Mouse (Mus musculus) heart, adult 8-10 months (tissue): ENCODE data around the gene Cpeb3. TPM values are rescaled to one million over a fixed set of nuclear protein-coding genes. Genes with fewer than 3 reads are reported as not detected.
"Not testable (repeated sequence)": the region's sequence is repeated elsewhere in the genome, so short reads cannot be mapped to it uniquely, and the experiment has no call there.

Experiments used
- DNase-seq: peaks from one replicate; pipeline ENCODE4 v3.0.0; 2022; ENCODE audit warnings: low spot score
- total RNA-seq, 4 experiments: library from RNA; stranded (reverse); gene quantifications; 2 replicates each; pipeline ENCODE4 v1.2.4; 2022

Cpeb3 gene
- 100 to 1,000 TPM in 1 of 4 experiments, 10 to 100 TPM in 3; 77.7 to 103 (median 89.0) TPM for total RNA-seq

DNA sequence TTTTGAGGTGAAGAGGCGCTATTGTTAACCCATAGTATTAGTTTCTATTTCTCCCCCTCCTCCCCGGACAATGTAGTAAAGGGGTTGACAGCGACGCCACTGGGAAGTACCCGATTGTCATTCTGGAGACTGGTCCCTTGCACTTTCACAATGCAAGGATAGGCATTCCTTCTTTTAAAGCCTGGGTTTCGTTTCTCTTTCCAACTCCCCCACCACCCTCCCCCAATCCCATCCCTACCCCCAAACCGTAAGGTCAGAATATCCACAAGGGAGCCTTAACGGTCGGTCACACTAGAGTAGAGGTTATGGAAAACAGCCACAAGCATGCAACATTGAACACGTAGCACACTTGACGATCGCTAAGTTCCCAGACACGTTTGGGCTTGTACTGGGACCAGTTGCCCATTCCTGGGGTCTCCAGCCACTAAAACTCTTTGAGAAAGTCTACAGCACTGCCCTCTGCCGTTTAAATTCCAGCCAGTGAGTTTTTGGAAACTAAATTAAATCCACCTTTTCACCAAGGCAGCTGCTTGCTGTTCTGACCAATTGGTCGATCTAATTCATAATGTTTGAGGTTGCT is at the start of gene Cpeb3:
TSS of gene Cpeb3 (minus strand) at position 426 of the 580 bp plus-strand sequence.
- peak; percentile 30 for DNase-seq

DNA sequence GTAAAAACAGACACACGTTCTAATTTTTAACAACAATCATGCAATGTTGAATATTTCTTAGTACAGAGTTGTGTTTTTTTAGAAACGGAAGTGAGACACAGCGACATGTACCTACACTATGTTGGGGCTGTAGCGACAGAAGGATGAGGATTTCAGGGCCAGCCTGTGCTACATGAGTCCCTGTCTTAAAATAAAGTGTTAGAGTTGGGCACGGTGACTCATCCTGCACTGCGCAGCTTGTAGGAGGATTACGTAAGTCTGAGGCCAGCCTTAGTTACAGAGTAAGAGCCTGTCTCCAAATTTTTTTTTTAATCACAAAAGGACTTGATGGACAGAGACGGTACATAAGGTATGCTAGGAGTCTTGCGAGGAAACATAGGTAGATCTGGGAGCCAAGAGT is 46.9 kb upstream of the Cpeb3 start:
- no peak for DNase-seq

DNA sequence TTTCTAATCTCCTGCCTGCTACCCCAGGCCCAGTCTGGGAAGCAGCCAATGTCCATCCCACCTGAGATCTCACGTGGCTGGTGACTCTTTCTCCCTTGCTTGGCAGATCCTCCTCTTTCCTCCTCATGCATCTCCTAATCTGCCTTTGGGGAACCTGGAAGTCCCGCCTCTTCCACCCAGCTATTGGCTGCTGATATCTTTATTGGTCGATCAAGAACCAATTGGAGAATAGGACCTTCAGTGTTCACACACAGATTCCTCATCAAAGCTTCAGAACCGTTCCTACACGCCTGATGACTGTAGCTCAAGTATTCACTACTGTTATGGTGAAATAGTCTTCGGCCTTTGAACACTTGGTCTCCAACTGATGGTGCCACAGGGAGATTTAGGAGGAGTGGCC is 43.7 kb upstream of the Cpeb3 start:
- DNase-seq = no peak

DNA sequence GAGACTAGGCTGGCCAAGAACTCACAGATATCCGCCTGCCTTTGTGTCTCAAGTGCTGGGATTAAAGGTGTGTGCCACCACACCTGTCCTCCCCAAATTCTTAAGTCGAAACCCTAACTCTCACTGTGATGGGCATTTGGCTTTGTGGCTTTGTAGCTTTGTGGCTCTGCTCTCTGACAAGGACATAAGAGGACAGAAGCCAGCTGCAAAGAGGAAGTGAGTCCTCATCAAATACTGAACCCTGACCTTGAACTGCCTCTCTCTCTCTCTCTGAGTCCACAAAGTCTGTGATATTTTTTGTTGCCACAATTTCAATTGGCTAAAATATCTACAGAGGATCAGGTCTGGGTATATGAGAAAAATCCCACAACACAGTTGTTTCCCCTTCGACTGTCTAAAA is 39.8 kb upstream of the Cpeb3 start:
- no peak for DNase-seq

DNA sequence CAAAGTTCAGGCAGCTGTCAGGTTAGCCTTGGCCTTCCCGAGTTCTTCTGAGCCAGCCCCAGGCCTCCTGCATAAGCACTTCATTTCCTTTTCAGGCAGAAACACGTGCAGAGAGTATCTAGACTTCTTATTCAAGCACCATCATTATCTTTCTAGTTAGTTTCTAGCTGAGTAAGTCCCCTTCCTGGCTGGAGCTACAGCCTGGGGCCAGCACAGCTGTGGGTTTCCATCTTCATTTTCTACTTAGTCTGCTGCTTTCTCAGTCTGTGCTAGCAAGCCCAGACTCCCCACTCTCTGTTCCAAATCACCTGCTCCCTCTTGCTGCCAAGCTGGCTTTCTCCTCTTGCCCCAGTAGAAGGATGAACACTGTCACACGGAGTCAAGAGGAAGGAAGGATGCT is 38.5 kb upstream of the Cpeb3 start:
- DNase-seq = no peak

DNA sequence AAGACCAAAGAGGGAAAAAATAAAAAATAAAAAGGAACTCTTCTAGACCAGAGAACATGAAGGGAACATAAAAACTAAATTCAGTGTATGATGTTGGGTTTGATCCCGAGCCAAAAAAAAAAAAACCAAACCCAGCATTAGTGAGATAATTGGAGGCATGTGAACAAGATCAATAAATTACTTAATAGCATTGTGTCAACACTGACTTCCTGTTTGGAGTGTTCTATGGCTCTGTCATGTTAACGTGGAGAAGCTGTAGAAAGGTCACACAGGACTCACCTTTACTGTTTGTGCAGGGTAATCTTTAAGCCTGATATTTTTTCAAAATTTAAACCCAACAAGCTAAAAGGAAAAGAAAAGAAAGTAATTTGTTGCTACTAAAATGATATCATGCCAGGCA is 34.3 kb upstream of the Cpeb3 start:
- no peak for DNase-seq

DNA sequence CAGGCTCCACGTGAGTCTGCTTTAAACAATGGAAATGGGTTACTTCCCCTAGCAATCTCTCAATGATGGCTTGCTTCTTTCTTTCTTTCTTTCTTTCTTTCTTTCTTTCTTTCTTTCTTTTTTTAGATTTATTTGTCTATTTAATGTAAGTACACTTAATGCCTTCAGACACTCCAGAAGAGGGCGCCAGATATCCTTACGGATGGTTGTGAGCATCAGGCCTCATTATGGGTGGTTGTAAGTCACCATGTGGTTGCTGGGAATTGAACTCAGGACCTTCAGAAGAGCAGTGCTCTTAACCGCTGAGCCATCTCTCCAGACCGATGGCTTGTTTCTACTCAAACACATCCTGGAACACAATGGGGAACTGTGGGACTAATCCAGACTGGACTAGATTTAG is 32.8 kb upstream of the Cpeb3 start:
- no peak for DNase-seq

DNA sequence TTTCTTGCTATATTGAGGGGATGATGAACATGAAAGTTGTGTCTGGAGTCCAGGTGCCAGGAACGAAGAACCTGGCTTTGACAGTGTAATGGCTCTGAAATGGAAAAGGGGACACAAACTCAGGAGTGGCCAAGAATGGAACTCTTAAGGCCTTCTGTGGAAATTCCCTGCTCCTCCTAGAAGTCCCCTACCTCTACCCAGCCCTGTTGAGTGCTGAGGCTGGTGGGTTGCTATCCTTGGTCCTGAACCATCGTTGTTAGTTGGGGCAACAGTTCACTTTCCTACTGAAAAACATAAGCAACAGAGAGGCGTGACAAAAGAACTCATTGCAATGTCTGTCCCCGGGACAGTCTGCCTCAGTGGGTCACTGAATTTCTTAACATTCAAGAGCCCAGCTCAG is 30.7 kb upstream of the Cpeb3 start:
- DNase-seq = no peak

DNA sequence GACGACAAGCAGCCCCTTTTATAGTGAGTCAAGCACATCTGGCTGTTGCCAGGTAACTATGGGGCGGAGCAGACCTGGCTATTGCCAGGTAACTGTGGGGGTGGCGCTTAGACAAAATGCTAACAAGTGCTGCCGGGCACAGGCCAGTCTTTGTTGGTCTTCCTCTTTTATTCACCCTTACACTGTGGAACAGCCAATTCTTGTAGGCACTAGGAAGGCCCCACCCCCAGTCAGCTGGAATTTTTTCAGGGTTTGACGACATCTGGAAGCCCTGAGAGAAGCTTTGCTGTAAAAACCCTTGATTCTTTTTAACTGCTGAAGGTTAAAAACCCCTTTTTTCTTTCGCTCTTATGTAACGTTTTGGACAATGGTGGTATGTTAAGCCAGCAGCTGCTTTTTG is 30.2 kb upstream of the Cpeb3 start:
- DNase-seq = no peak

DNA sequence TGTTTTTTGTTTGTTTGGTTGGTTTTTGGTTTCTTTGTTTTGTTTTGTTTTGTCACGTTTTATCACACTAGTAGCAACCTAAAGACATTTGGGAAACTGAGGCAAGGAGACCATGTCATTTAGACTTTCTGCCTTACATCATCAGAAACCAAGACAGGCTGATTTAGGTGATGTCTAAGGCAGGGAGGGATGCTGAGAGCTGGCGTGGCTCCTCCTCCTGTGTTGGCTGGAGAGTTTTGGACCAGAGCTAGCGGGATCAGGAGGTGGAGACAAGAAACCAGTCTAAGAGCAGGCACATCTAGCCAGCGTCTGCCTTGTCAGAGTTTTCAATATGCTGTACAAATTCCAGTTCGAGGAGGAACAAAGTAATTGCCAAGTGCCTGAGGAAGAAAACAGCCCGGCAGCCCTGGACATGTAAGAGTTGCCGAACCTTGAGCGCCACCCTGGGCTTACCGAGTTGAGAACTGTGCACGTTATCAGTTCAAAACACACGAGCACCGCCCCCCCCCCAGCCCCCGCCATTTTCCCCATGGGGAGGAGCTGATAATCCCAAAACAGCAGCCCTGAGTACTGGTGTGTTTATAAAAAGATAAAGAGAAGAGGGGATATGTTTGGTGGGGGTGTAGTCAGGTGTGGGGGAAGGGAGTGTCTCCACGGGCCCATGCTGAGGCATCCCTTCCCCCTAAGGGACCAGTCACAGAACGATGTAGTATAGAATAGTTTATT is 29.5 kb upstream of the Cpeb3 start:
- no peak for DNase-seq

DNA sequence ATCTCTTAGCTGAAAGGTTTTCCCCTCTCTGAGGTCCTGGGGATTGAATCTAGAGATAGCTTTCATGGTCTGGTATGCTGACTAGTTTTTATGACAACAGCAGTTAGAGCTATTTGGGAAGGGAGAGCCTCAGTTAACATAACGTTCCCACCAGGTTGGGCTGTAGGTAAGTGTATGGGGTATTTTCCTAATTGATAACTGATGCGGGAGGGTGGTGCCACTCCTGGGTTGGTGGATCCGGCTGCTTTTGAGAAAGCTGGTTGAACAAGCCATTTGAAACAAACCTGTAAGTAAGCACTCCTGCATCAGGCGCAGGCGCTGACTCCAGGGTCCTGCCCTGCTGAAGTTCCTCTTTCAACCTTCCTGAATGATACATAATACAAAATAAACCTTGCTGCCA is 28.9 kb upstream of the Cpeb3 start:
- DNase-seq = no peak

DNA sequence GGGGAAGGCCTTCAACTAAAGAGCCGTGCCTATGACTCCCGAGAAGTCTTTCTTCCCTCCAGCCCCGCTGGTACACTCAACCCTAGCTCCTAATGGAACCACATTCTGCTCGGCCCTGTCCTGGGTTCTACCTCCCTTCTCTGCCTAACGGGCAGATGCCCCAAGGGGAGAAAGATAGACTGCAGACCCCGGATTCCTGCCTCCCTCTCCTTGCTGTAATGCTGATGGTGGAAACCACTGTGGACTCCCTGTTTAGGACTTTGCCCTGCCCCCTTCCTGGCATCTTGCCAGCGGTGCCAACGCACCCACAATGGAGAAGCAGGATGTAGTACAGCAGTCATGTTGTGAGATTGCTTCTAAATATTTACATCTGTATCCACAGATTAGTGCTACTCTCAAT is 27.4 kb upstream of the Cpeb3 start:
- no peak for DNase-seq

DNA sequence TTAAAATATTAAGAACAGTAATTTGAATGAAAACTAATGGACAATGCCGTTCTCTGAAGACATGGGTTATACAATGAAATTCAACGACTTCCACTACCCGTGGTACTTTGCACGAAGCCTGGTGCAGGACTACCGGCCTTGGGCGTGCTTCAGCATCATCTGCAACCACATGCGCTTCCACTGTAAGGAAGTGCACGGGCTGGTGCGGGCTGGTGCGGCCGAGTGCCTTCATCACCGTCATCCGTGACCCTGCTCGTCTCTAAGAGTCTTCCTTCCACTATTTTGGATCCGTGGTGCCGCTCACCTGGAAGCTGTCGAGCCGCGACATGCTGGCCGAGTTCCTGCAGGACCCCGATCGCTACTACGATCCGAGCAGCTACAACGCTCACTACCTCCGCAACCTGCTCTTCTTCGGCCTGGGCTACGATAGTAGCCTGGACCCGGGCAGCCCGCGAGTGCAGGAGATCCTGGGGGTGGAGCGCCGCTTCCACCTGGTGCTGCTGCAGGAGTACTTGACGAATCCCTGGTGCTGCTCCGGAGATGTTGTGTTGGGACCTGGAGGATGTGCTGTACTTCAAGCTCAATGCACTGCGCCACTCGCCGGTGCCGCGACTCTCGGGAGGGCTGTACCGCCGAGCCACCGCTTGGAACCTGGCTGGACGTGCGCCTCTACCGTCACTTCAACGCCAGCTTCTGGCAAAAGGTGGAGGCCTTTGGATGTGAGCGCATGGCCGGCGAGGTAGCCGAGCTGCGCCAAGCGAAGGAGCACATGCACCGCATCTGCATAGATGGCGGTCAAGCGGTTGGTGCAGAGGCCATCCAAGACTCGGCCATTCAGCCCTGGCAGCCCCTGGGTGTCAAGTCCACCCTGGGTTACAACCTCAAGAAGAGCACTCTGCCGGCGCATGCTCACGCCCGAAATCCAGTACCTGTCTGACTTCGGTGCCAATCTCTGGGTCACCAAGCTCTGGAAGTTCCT is 25.4 kb upstream of the Cpeb3 start:
- DNase-seq = no peak

DNA sequence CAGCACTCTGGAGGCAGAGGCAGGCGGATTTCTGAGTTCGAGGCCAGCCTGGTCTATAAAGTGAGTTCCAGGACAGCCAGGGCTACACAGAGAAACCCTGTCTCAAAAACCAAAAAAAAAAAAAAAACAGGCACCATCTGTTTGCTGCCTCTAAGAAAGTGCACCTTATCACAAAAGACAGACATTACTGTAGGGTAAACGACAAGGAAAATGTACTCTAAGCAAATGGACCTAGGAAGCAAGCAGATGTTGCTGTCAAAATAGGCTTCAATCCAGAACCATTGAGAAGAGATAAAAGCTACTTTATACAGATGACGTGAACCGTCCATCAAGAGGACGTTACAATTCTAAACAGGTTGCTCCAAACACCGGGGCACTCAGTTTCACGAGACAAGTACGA is 24.2 kb upstream of the Cpeb3 start:
- not testable (repeated sequence) for DNase-seq

DNA sequence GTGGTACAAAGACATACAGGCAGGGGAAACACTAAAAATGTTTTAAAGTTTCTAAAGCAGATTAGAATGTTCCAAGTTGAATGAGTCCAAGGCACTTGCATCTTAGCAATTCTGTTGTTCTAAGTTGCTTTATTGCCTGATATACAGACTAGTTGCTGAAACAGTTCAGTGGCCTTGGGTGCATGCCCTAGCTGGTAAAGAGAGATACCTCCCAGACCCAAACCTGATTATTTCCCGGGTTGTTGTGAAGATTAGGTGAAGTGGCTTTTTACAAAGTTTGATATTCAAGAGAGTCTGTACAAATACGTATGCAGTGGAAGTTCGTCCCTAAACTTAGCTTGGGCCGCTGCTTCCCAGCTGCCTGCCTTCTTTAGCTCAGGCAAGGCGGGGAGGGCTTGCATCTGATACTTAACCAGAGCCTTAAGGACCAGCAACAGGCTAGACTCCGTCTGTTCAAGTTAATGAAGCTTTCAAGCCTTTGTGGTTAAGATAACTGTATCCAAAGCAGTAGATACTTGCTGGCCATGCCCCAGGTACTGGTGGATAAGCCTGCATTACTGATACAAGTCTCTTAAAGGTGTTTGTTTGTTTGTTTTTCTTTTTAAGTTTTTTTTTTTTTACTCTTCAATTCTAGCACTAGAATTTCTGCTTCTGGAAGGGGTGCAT is 16.9 kb upstream of the Cpeb3 start:
- DNase-seq = no peak

DNA sequence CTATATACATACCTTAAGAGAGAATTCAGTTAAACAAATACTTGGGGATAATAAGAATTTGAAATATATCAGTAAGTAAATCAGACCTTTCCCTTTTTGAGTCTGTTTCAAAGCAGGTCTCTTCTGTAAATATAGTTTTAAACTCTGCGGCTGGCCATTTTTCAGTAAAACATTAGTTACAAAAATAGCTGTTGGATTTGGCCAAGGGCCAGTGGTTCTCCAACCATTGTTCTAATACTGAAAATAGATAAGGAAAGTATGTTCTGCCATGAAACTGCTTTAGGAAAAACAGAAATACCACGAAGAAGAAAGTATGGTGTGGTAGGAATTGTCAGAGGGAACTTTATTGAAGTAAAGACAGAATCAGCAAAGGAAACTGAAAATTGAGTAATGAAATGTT is 6.3 kb upstream of the Cpeb3 start:
- DNase-seq = peak; percentile 45

DNA sequence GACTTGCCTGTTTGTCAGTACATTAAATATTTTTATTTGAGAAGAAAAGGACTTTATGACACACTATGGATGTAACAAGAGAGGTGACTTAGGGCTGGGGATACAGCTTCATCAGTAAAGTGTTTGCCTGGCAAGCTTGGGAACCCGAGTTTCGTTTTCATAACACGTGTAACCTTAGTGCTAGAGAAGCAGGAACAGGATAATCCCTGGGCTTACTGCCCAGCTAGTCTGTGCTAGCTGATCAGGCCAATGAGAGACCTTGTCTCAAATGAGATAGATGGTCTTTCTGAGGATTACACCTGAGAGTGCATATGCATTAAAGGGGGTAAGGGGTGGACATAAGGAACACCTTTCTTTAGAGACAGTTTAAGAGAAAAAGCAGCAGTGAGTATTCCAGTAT is 3.0 kb upstream of the Cpeb3 start:
- DNase-seq = no peak

DNA sequence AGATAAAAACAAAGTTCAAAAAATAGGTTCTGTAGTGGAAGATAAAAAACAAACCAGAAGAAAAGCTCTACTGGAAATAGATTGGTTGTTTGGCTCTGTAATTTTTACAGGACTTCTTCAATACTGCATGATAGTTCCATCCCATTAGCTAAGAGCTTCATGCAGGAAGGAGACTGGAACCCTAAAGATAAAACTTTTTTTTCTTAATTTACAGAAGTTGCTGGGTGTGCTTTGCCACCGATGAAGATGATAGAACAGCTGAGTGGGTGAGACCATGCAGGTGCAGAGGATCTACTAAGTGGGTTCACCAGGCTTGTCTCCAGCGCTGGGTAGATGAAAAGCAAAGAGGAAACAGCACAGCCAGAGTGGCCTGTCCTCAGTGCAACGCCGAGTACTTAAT is 2.1 kb upstream of the Cpeb3 start:
- no peak for DNase-seq

DNA sequence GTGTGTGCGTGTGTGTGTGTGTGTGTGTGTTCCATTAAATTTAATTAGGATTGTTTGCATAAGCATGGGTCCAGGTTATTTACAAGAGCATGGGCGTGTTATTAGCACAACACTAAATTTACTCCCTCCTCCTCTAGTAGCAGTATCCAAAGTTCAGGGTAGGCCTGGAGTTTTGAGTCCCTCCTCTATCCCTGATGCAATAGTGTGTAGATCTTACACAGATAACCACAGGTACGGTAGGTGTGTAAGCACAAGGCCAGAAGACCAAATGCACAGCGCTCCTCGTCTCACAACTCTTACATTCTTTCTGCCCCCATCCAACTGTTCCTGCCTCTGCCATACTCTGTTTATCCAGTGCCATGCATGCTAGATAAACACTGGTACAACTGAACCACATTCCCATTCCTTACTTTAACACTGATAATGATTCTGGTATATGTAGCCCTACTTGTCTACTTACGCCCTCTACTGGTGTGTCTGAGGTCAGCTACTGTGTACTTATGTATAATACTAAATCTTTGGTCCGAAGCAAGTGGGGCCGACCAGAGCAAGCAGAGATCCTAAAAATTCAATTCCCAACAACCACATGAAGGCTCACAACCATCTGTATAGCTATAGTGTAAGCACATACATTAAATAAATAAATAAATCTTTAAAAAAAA is 1.2 kb upstream of the Cpeb3 start:
- no peak for DNase-seq

DNA sequence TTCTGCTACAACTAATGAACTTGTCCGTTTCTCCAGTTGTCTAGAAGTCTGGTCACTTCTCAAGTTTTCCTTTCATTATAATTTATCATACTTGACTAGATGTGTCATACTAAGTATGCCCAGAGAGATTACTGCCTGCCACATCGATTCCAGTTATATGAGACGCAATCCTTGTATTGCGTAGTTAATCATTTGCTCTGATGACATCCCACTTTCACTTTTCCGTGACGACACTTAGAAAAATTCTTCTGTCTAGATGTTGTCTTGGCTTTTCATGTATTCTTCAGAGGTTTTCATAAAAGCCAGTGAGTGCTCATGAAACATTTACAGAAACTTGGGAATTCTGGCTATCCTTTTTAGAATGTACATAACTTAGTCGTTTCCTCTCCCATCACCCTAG is 585 bp upstream of the Cpeb3 start:
- no peak for DNase-seq
